Mouse (Mus musculus) midbrain, embryonic 13.5 days (tissue): ENCODE measurements around the gene Trabd. TPM values are rescaled to one million over a fixed set of nuclear protein-coding genes. Genes with fewer than 3 reads are reported as not detected.

Experiments
- ATAC-seq: fragments of 200-750 bp; cut with Nextera tagmentation; 2 replicates; pipeline ENCODE4 v1.8.0; 2017; ENCODE audit warnings: mild to moderate bottlenecking, moderate TSS enrichment, moderate library complexity
- H3K27ac ChIP-seq: fragments of 300-500 bp; sonication (generic); 2 replicates; pipeline ENCODE4 v1.5.1; 2015; ENCODE audit warnings: inconsistent platforms, mild to moderate bottlenecking, moderate library complexity
- H3K27me3 ChIP-seq: fragments of 300-500 bp; sonication (generic); 2 replicates; pipeline ENCODE4 v1.6.1; 2015; ENCODE audit warnings: mild to moderate bottlenecking, inconsistent platforms
- H3K36me3 ChIP-seq: fragments of 300-500 bp; sonication (generic); 2 replicates; pipeline ENCODE4 v1.6.1; 2015; ENCODE audit warnings: mild to moderate bottlenecking, inconsistent platforms
- H3K4me1 ChIP-seq: fragments of 300-500 bp; sonication (generic); replicated peaks from 2 replicates; pipeline ENCODE4 v1.6.1; 2015; ENCODE audit warnings: inconsistent platforms
- H3K4me2 ChIP-seq: fragments of 300-500 bp; sonication (generic); replicated peaks from 2 replicates; pipeline ENCODE4 v1.6.1; 2015; ENCODE audit warnings: moderate library complexity, mild to moderate bottlenecking, inconsistent platforms
- H3K4me3 ChIP-seq: fragments of 300-500 bp; sonication (generic); replicated peaks from 2 replicates; pipeline ENCODE4 v1.5.1; 2015; ENCODE audit warnings: mild to moderate bottlenecking, inconsistent platforms
- H3K9ac ChIP-seq: fragments of 300-500 bp; sonication (generic); replicated peaks from 2 replicates; pipeline ENCODE4 v1.6.1; 2015; ENCODE audit warnings: mild to moderate bottlenecking, inconsistent platforms
- H3K9me3 ChIP-seq: fragments of 300-500 bp; sonication (generic); 2 replicates; pipeline ENCODE4 v1.6.1; 2016; ENCODE audit warnings: mild to moderate bottlenecking, inconsistent platforms
- WGBS: fragments of 180-500 bp; shearing (Covaris S2); methylation state at CpG from one replicate; pipeline ENCODE4 v1.1.7; 2015; 5-methylcytosine and 5-hydroxymethylcytosine counted together
- polyA plus RNA-seq: library from polyadenylated mRNA; unstranded; fragments of >200 nt; fragmentation: Nextera tagmentation; extraction: Ambion mirVana; gene quantifications from 2 replicates; pipeline ENCODE4 v1.2.1, GENCODE M21; 2015

The Trabd gene
- polyA plus RNA-seq, 1 experiment from 2014 or later, result 40.7 TPM

DNA sequence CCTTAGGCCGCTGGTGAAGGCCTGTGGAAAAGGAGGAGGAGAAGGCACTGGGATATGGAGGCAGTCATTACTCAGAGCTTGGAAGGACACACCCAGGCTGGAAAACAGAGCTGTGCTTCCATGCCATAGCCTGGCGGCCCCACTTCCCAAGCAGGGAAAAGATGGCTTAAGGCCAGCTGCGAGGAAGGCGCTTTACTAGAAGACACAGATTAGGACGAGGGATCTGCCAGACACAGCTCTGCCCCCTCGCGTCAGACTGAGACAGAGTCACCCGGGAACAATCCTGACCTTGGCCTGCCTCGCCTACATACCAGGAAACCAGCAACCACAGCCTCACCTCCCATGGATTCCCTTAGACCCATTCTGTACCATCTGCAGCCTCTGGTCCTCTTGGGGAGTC lies 35.2 kb downstream of the Trabd start:
- ATAC-seq, result no peak
- H3K4me3 ChIP-seq, result no peak overlapping the region
- 90% methylated on average over 9 of the region's 9 CpGs for WGBS

GRCm38 (mm10) chr15:89118007-89118406 lies 43.1 kb downstream of the Trabd start:
- peaks cover 41% of the 10 kb centered on the region for H3K4me1 ChIP-seq
- no peak overlapping the region for H3K27ac ChIP-seq
- no peak overlapping the region for H3K4me3 ChIP-seq
- H3K4me2 ChIP-seq, result no peak overlapping the region
- no peak overlapping the region; the same call in 1 of the 2 replicates for H3K9ac ChIP-seq
- peaks cover 61% of the 10 kb centered on the region for H3K36me3 ChIP-seq
- no peaks in the 10 kb centered on the region for H3K27me3 ChIP-seq
- H3K9me3 ChIP-seq, result no peaks in the 10 kb centered on the region
- ATAC-seq, result no peak

More for the DNA sequence above, 35.2 kb downstream of the Trabd start:
- Histone ChIP-seq H3K36me3 (peaks cover 93% of the 10 kb centered on the region), H3K27ac (no peak overlapping the region), H3K9ac (no peak overlapping the region), H3K4me2 (no peak overlapping the region), H3K27me3 (no peaks in the 10 kb centered on the region), H3K9me3 (no peaks in the 10 kb centered on the region), H3K4me1 (no peaks in the 10 kb centered on the region)

- Histone ChIP-seq H3K36me3 (peaks cover 28% of the 10 kb centered on the region), H3K4me3 (peak within 1 kb of the TSS; percentile 89), H3K9ac (peak within 1 kb of the TSS; percentile 87), H3K4me2 (peak within 1 kb of the TSS; percentile 96), H3K27me3 (no peaks in the 10 kb centered on the region), H3K4me1 (peaks cover 55% of the 10 kb centered on the region), H3K9me3 (no peaks in the 10 kb centered on the region), H3K27ac (peak within 1 kb of the TSS; percentile 83)
- WGBS, result 1% methylated on average over 47 of the region's 47 CpGs
- peak; percentile 80 for ATAC-seq
These were observed 47.9 kb downstream of the Trabd start, which contains the start of gene Tubgcp6 for GRCm38 (mm10) chr15:89122649-89123366. Gene Tubgcp6, minus strand, starts transcription at chr15:89123112.

GRCm38 (mm10) chr15:89123595-89123994 lies 48.7 kb downstream of the Trabd start:
- 35% methylated on average over 11 of the region's 11 CpGs for WGBS
- H3K9me3 ChIP-seq, result no peaks in the 10 kb centered on the region
- peaks cover 24% of the 10 kb centered on the region for H3K36me3 ChIP-seq
- peaks cover 59% of the 10 kb centered on the region for H3K4me1 ChIP-seq
- peak overlapping the region; percentile 87 for H3K9ac ChIP-seq
- H3K27ac ChIP-seq, result peak overlapping the region; percentile 83
- H3K27me3 ChIP-seq, result no peaks in the 10 kb centered on the region
- peak; percentile 9; the same call in 1 of the 2 replicates for ATAC-seq
- H3K4me3 ChIP-seq, result peak overlapping the region; percentile 89
- H3K4me2 ChIP-seq, result peak overlapping the region; percentile 96

- Histone ChIP-seq H3K4me3 (no peak overlapping the region), H3K36me3 (peaks cover 19% of the 10 kb centered on the region; the same call in 1 of the 2 replicates), H3K4me1 (peaks cover 59% of the 10 kb centered on the region), H3K9me3 (no peaks in the 10 kb centered on the region), H3K27me3 (no peaks in the 10 kb centered on the region), H3K9ac (no peak overlapping the region; the same call in 1 of the 2 replicates), H3K4me2 (peak overlapping the region; percentile 96), H3K27ac (no peak overlapping the region)
- WGBS, result 96% methylated on average over 3 of the region's 3 CpGs
- ATAC-seq, result no peak
These were observed 49.4 kb downstream of the Trabd start for GRCm38 (mm10) chr15:89124312-89124711.

- H3K4me2 ChIP-seq, result no peak overlapping the region
- no peak overlapping the region for H3K27ac ChIP-seq
- H3K27me3 ChIP-seq, result no peaks in the 10 kb centered on the region
- H3K36me3 ChIP-seq, result peaks cover 10% of the 10 kb centered on the region; the same call in 1 of the 2 replicates
- WGBS, result 93% methylated on average over 9 of the region's 9 CpGs
- H3K9me3 ChIP-seq, result no peaks in the 10 kb centered on the region
- H3K4me3 ChIP-seq, result no peak overlapping the region
- ATAC-seq, result no peak
- H3K4me1 ChIP-seq, result peaks cover 49% of the 10 kb centered on the region
- no peak overlapping the region for H3K9ac ChIP-seq
These were observed 50.4 kb downstream of the Trabd start for GRCm38 (mm10) chr15:89125351-89125750.

GRCm38 (mm10) chr15:89126622-89127021 lies 51.7 kb downstream of the Trabd start:
- Histone ChIP-seq H3K27ac (no peak overlapping the region), H3K4me2 (no peak overlapping the region), H3K4me3 (no peak overlapping the region), H3K36me3 (peaks cover 9% of the 10 kb centered on the region; the same call in 1 of the 2 replicates), H3K4me1 (peaks cover 36% of the 10 kb centered on the region), H3K9me3 (no peaks in the 10 kb centered on the region), H3K27me3 (no peaks in the 10 kb centered on the region), H3K9ac (peak overlapping the region; percentile 71; the same call in 1 of the 2 replicates)
- ATAC-seq, result no peak
- WGBS, result 89% methylated on average over 8 of the region's 8 CpGs

- peak overlapping the region; percentile 71 for H3K9ac ChIP-seq
- ATAC-seq, result no peak
- no peaks in the 10 kb centered on the region for H3K27me3 ChIP-seq
- WGBS, result 88% methylated on average over 8 of the region's 8 CpGs
- peak overlapping the region; percentile 50 for H3K4me3 ChIP-seq
- peak overlapping the region; percentile 77 for H3K4me2 ChIP-seq
- no peak overlapping the region for H3K27ac ChIP-seq
- H3K36me3 ChIP-seq, result peaks cover 10% of the 10 kb centered on the region; the same call in 1 of the 2 replicates
- H3K9me3 ChIP-seq, result no peaks in the 10 kb centered on the region
- H3K4me1 ChIP-seq, result peaks cover 28% of the 10 kb centered on the region
These were observed 52.5 kb downstream of the Trabd start for GRCm38 (mm10) chr15:89127364-89127940.

GRCm38 (mm10) chr15:89128382-89129350 lies 53.7 kb downstream of the Trabd start, which contains the start of gene Hdac10:
Gene Hdac10, minus strand, starts transcription at chr15:89128700.
- Histone ChIP-seq H3K4me1 (peaks cover 22% of the 10 kb centered on the region), H3K9me3 (no peaks in the 10 kb centered on the region), H3K4me2 (peak within 1 kb of the TSS; percentile 77), H3K36me3 (peaks cover 10% of the 10 kb centered on the region; the same call in 1 of the 2 replicates), H3K27me3 (no peaks in the 10 kb centered on the region), H3K9ac (peak within 1 kb of the TSS; percentile 71), H3K4me3 (peak within 1 kb of the TSS; percentile 50), H3K27ac (peak within 1 kb of the TSS; percentile 83)
- WGBS, result 3% methylated on average over 36 of the region's 36 CpGs
- ATAC-seq, result peak; percentile 88

GRCm38 (mm10) chr15:89130245-89130644 lies 55.3 kb downstream of the Trabd start:
- ATAC-seq, result no peak
- Histone ChIP-seq H3K4me3 (no peak overlapping the region), H3K27ac (no peak overlapping the region), H3K36me3 (peaks cover 8% of the 10 kb centered on the region; the same call in 1 of the 2 replicates), H3K4me2 (no peak overlapping the region), H3K9me3 (no peaks in the 10 kb centered on the region), H3K9ac (no peak overlapping the region), H3K27me3 (no peaks in the 10 kb centered on the region), H3K4me1 (peaks cover 15% of the 10 kb centered on the region)

- no peak for ATAC-seq
- 92% methylated on average over 3 of the region's 3 CpGs for WGBS
- no peak overlapping the region for H3K9ac ChIP-seq
- no peak overlapping the region for H3K4me2 ChIP-seq
- no peak overlapping the region for H3K27ac ChIP-seq
- H3K4me3 ChIP-seq, result no peak overlapping the region
- H3K9me3 ChIP-seq, result no peaks in the 10 kb centered on the region
- peaks cover 4% of the 10 kb centered on the region; the same call in 1 of the 2 replicates for H3K36me3 ChIP-seq
- no peaks in the 10 kb centered on the region for H3K27me3 ChIP-seq
- H3K4me1 ChIP-seq, result peaks cover 15% of the 10 kb centered on the region
These were observed 56.4 kb downstream of the Trabd start for GRCm38 (mm10) chr15:89131316-89131715.
